Mouse (Mus musculus) midbrain, postnatal 0 days (tissue): ENCODE results near the gene Nnat. TPM values are rescaled to one million over a fixed set of nuclear protein-coding genes. Genes with fewer than 3 reads are reported as not detected.

ENCODE experiments used
- ATAC-seq: fragments of 200-750 bp; cut with Nextera tagmentation; 2 replicates; pipeline ENCODE4 v1.8.0; 2017; ENCODE audit warnings: moderate number of reproducible peaks, mild to moderate bottlenecking, moderate TSS enrichment, moderate library complexity; ENCODE audit not compliant: low FRiP score
- DNase-seq: peaks from one replicate; pipeline ENCODE4 v3.0.0-alpha.2; 2015; ENCODE audit warnings: low spot score
- H3K27ac ChIP-seq: fragments of 300-500 bp; sonication (generic); 2 replicates; pipeline ENCODE4 v1.5.1; 2014; ENCODE audit warnings: low read depth, mild to moderate bottlenecking, low read length, mixed read lengths
- H3K27me3 ChIP-seq: fragments of 300-500 bp; sonication (generic); 2 replicates; pipeline ENCODE4 v1.6.1; 2014; ENCODE audit warnings: low read length, control low read depth, mixed read lengths; ENCODE audit not compliant: insufficient read depth
- H3K36me3 ChIP-seq: fragments of 300-500 bp; sonication (generic); 2 replicates; pipeline ENCODE4 v1.6.1; 2014; ENCODE audit warnings: low read length, control low read depth, mixed read lengths; ENCODE audit not compliant: insufficient read depth
- H3K4me1 ChIP-seq: fragments of 300-500 bp; sonication (generic); 2 replicates; pipeline ENCODE4 v1.6.1; 2014; ENCODE audit warnings: mild to moderate bottlenecking, control low read depth, antibody characterized with exemption, low read length, mixed read lengths; ENCODE audit not compliant: insufficient read depth
- H3K4me2 ChIP-seq: fragments of 300-500 bp; sonication (generic); 2 replicates; pipeline ENCODE4 v1.6.1; 2014; ENCODE audit warnings: low read depth, mild to moderate bottlenecking, low read length, mixed read lengths; ENCODE audit not compliant: poor library complexity, severe bottlenecking
- H3K4me3 ChIP-seq: fragments of 300-500 bp; sonication (generic); 2 replicates; pipeline ENCODE4 v1.5.1; 2014; ENCODE audit warnings: low read depth, mild to moderate bottlenecking, low read length, moderate library complexity
- H3K9ac ChIP-seq: fragments of 300-500 bp; sonication (generic); replicated peaks from 2 replicates; pipeline ENCODE4 v1.6.1; 2014; ENCODE audit warnings: mild to moderate bottlenecking, low read length, moderate library complexity, mixed read lengths; ENCODE audit not compliant: poor library complexity, severe bottlenecking
- H3K9me3 ChIP-seq: fragments of 300-500 bp; sonication (generic); 2 replicates; pipeline ENCODE4 v1.6.1; 2016; ENCODE audit warnings: low read length, control low read depth
- CTCF ChIP-seq: IDR thresholded peaks from 2 replicates; pipeline ENCODE4 v1.5.1; 2016; ENCODE audit warnings: antibody characterized with exemption, mild to moderate bottlenecking
- WGBS: fragments of 180-500 bp; shearing (Covaris S2); extraction: QIAGEN DNeasy Blood & Tissue Kit; methylation state at CpG from one replicate; pipeline ENCODE4 v1.1.7; 2014; 5-methylcytosine and 5-hydroxymethylcytosine counted together
- polyA plus RNA-seq: library from polyadenylated mRNA; unstranded; fragments of >200 nt; fragmentation: Nextera tagmentation; extraction: Ambion mirVana; gene quantifications from 2 replicates; pipeline ENCODE4 v1.2.1, GENCODE M21; 2015
- total RNA-seq: library from RNA; depleted of rRNA; stranded (reverse); fragments of >200 nt; gene quantifications from 2 replicates; pipeline ENCODE4 v1.2.3, GENCODE M21; 2014

Gene Nnat
- total and polyA plus RNA-seq, 2 experiments from 2014 or later: 7,900 to 8,374 TPM

GRCm38 (mm10) chr2:157519452-157519851 is 40.4 kb upstream of the Nnat start:
- Histone ChIP-seq H3K4me3 (no peak overlapping the region), H3K4me1 (peaks cover 30% of the 10 kb centered on the region), H3K4me2 (no peak overlapping the region), H3K9ac (no peak overlapping the region), H3K27me3 (no peaks in the 10 kb centered on the region), H3K9me3 (no peaks in the 10 kb centered on the region), H3K36me3 (no peaks in the 10 kb centered on the region), H3K27ac (peak overlapping the region; percentile 71)
- TF ChIP-seq CTCF: no peak
- DNase-seq (no peak), ATAC-seq (no peak)
- WGBS: 68% methylated on average over 6 of the region's 6 CpGs

GRCm38 (mm10) chr2:157520496-157520895 is 39.4 kb upstream of the Nnat start:
- Histone ChIP-seq H3K9ac (no peak overlapping the region), H3K36me3 (no peaks in the 10 kb centered on the region), H3K27me3 (no peaks in the 10 kb centered on the region), H3K4me3 (no peak overlapping the region), H3K27ac (peak overlapping the region; percentile 71), H3K9me3 (no peaks in the 10 kb centered on the region), H3K4me1 (peaks cover 31% of the 10 kb centered on the region), H3K4me2 (no peak overlapping the region)
- ATAC-seq (peak; percentile 54; the same call in 1 of the 2 replicates), DNase-seq (peak; percentile 91)
- WGBS: 14% methylated on average over 5 of the region's 5 CpGs
- no peak for TF ChIP-seq CTCF

- peaks cover 34% of the 10 kb centered on the region for H3K4me1 ChIP-seq
Measured at GRCm38 (mm10) chr2:157522556-157522955, 37.3 kb upstream of the Nnat start.

DNA sequence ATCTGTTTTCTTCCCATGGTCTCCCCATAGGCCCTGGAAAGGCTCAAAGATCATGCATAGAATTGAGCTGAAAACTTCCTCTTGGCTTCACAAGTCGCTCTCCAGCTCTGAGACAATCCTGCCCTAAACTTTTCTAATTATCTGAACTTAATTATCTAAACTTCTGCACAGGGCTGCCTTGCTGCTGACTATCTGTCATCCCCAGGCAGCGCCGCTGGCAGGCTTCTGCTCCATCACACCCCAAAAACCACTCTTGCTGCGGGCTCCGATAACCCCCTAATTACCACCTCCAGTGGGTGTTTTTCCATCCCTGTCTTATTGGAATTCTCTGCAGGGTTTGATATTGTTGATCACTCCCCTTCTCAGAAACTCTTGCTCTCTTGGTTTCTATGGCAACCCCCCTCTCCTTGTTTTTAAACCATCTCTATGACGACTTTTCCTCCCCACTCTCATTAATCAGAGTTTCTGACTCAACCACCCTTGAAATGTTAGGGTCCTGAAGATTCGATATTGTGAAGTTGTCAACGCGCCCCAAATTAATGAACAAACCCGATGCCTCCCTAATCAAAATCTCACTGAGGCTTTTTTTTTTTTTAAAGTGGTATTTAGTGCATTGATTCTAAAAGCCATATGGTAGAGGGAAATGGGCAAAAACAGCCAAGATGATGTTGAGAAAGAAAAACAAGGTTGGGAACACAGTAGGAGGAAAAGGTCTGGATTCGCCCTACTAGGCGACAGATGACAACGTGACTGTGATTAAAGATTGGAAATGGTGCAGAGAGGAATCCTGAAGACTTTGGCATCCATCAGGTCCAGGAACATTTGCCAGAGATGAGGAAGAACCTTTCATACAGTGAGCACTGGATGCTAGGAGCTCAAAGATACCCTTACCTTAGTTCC is 29.6 kb upstream of the Nnat start:
- ATAC-seq (no peak), DNase-seq (peak; percentile 63)
- 47% methylated on average over 13 of the region's 13 CpGs for WGBS
- no peaks in the 10 kb centered on the region for H3K36me3 ChIP-seq
- no peak overlapping the region for H3K9ac ChIP-seq
- H3K4me3 ChIP-seq: no peak overlapping the region
- no peak for TF ChIP-seq CTCF
- H3K9me3 ChIP-seq: no peaks in the 10 kb centered on the region
- H3K4me1 ChIP-seq: peaks cover 36% of the 10 kb centered on the region
- H3K27ac ChIP-seq: peak overlapping the region; percentile 74
- no peaks in the 10 kb centered on the region for H3K27me3 ChIP-seq
- no peak overlapping the region for H3K4me2 ChIP-seq

More at GRCm38 (mm10) chr2:157522556-157522955, 37.3 kb upstream of the Nnat start:
- Histone ChIP-seq H3K4me3 (no peak overlapping the region), H3K9ac (no peak overlapping the region), H3K27me3 (no peaks in the 10 kb centered on the region), H3K27ac (no peak overlapping the region), H3K9me3 (no peaks in the 10 kb centered on the region), H3K36me3 (no peaks in the 10 kb centered on the region), H3K4me2 (no peak overlapping the region)
- TF ChIP-seq CTCF: no peak
- 18% methylated on average over 3 of the region's 3 CpGs for WGBS
- no peak for DNase-seq
- ATAC-seq: no peak

DNA sequence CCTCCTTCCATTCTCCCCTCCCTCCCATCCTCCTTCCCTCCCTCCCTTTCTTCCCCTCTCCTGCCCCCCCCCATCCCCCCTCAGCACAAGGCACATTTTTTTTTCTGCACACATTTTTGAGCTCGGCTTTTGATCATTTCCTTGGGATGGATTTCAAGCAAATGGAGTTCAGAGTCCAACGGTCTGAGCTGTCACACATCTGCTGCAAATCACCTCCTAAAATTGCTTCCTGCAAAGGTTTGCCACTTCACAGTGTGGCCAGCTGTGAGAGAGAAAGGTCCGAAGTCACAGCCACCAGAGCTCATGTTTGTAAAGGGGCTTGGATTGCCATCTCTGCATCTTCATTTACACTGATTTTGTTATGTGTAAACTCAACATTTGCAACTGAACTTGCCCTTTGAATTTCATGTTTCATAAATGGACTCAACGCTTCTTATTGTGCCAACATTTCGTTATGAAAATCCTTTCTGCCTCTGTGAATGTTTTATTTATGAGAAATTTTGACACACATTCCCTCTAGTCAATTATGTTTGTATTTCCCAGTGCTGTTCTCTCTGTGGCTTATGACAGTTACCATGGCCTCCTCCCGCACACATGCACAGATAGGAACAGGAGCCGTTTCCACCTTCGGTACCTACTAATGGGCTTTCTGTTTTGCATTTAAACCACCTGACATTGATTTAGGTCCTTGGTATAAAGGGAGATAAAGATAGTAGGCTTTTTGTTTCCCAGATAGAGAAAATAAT is 28.0 kb upstream of the Nnat start:
- Histone ChIP-seq H3K4me3 (no peak overlapping the region), H3K4me1 (peaks cover 41% of the 10 kb centered on the region), H3K9me3 (no peaks in the 10 kb centered on the region), H3K4me2 (no peak overlapping the region), H3K9ac (no peak overlapping the region), H3K36me3 (no peaks in the 10 kb centered on the region), H3K27ac (peak overlapping the region; percentile 74), H3K27me3 (no peaks in the 10 kb centered on the region)
- WGBS: 23% methylated on average over 8 of the region's 8 CpGs
- DNase-seq: no peak
- TF ChIP-seq CTCF: no peak
- ATAC-seq: 0 out of 2 replicates have a peak, but pooled peaks have one; percentile 63
